ENCODE assay signal across 23 mouse cellular contexts in the genomic region with DNA sequence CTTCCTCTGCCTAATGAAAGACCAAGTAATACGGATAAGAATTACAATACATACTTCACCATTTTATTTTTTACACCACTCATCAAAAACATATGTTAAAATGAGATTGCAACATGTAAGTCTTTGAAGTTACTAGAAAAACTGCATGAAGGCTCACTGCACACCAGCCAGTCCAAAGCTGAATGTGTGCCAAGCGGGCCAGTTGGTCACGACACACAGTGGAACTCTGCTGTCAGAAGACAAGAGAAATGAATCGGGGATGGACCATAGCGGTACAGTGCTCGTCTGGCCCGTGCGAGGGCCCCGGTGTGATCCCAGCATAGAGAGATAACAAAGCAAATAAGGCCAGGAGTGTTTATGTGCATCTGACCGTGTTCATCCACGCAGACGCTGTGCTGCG. TPM values are rescaled to one million over a fixed set of nuclear protein-coding genes. Genes with fewer than 3 reads are reported as not detected.
A peak's percentile ranks its signal among the peaks of the same experiment; 100 is the strongest.
DNase-seq lines count a peak whose midpoint lies in the region; ATAC-seq lines count a peak whose summit lies in the region.
"Had no signal": no experiment of that assay in that cellular context is flagged by ENCODE, and none has a peak within 500 bp of the region (broad histone marks: within the 10 kb centered on the region; RNA-seq: fewer than 3 reads in every experiment).

No protein-coding gene starts in this region.

- DNase-seq in cerebellum, adult 11 months = peak; percentile 10
- no peak for DNase-seq in cerebellum, postnatal 4 days (ENCODE audit: low spot score in 2 of 2)
- DNase-seq in left cerebral cortex, postnatal 4 days = peak; percentile 29
- no peak for DNase-seq in left cerebral cortex, adult 9 months (ENCODE audit: low spot score in 2 of 2)
- DNase-seq in cerebellum, adult 8-10 months = peak; percentile 3
- DNase-seq: adrenal gland, adult 2 months; forebrain, postnatal 0 days; heart, postnatal 4 days; kidney, adult 8-10 months; kidney, postnatal 10 days; layer of hippocampus, postnatal 36 days; lung, postnatal 4 days; thymus, postnatal 14 days had no signal

- ATAC-seq in megakaryocyte-erythroid progenitor cell, adult 5-6 weeks (replicated peaks; ENCODE audit: low FRiP score, low TSS enrichment, poor library complexity, severe bottlenecking) = 0 out of 2 replicates have a peak, but pooled peaks have one; percentile 16
- no peak for ATAC-seq in erythroid progenitor cell, adult 5-6 weeks (replicated peaks; ENCODE audit: low FRiP score, poor library complexity, severe bottlenecking)
- ATAC-seq: forebrain, postnatal 0 days; inflammation-experienced regulatory T-cells, adult 6 months; midbrain, embryonic 16.5 days; Patski had no signal

- intact Hi-C loops in left cerebral cortex, postnatal 4 days (cut with DNase I) = no loop called here

RNA-seq across cellular contexts. Expression of gene Ubr2, which starts 47.2 kb away (rescaled TPM):
- 10 to 100 TPM; 51.7 to 55.3 TPM for total RNA-seq in left cerebral cortex, postnatal 4 days (2021)
- total RNA-seq in megakaryocyte-erythroid progenitor cell, adult 5-6 weeks (2014; fragmentation: Nextera tagmentation) = 40.0 and 61.7 TPM in 2 replicates
- 33.7 and 35.2 TPM in 2 replicates for total RNA-seq in megakaryocyte-erythroid progenitor cell, adult 5-6 weeks (2017)
- total RNA-seq in erythroid progenitor cell, adult 5-6 weeks (2015; ENCODE audit: low replicate concordance) = 27.8 and 73.8 TPM in 2 replicates
- 43.5 and 52.1 TPM in 2 replicates for total RNA-seq in erythroid progenitor cell, adult 5-6 weeks (2017; ENCODE audit: low replicate concordance)

RNA-seq across cellular contexts. Expression of gene Prph2, which starts 52.9 kb away (rescaled TPM):
- not detected for total RNA-seq in left cerebral cortex, postnatal 4 days (2021)
- not detected in 2 replicates for total RNA-seq in megakaryocyte-erythroid progenitor cell, adult 5-6 weeks (2014; fragmentation: Nextera tagmentation)
- total RNA-seq in megakaryocyte-erythroid progenitor cell, adult 5-6 weeks (2017) = not detected in 2 replicates
- not detected in 2 replicates for total RNA-seq in erythroid progenitor cell, adult 5-6 weeks (2015; ENCODE audit: low replicate concordance)
- not detected in 2 replicates for total RNA-seq in erythroid progenitor cell, adult 5-6 weeks (2017; ENCODE audit: low replicate concordance)
- total RNA-seq: adrenal gland, adult 2 months; common myeloid progenitor, adult 5-6 weeks; gastrocnemius, adult 18-20 months; gastrocnemius, postnatal 4 days; heart, postnatal 4 days; layer of hippocampus, adult 18-20 months; layer of hippocampus, postnatal 36 days; left cerebral cortex, postnatal 36 days had no signal

Comparison
In these comparisons a context has a peak if more than half of its experiments do, and no peak if none do; other contexts are left out.
1. DNase-seq: peak in cerebellum, adult 11 months (single experiment), left cerebral cortex, postnatal 4 days (single experiment) and cerebellum, adult 8-10 months (single experiment); none in cerebellum, postnatal 4 days (0 of 2) and left cerebral cortex, adult 9 months (0 of 2).